Mouse (Mus musculus) ZHBTc4 (cell line): ENCODE results near the gene Chga.

Source experiments
- DNase-seq: peaks from one replicate; pipeline ENCODE4 v3.0.0-alpha.2; 2011; ENCODE audit warnings: low read depth, low spot score

Chga gene

GRCm38 (mm10) chr12:102557372-102557771 lies 2.6 kb downstream of the Chga start:
- DNase-seq, result no peak

- DNase-seq, result no peak
These were observed 10.3 kb downstream of the Chga start for GRCm38 (mm10) chr12:102565086-102565485.

- no peak for DNase-seq
These were observed 12.2 kb downstream of the Chga start for GRCm38 (mm10) chr12:102566951-102567350.

DNA sequence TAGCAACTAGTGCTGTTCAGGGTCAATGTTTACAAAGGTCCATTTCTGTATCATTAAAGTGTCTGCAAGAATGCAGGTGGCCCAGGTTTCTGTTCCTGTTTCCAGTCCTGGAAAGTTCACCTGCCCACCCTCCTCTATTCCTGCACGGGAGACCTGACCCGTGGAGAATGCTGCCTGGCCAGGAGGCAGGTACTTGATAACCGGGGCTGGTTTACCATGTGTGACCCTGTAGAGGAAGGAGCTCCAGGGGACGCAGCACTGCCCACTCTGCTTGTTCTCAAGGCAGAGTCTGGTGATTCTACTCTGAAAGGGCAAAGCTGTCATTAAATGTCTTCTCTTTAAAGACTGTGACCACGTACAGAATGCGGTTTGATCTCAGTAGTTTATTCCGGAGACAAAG lies 13.4 kb downstream of the Chga start:
- DNase-seq, result no peak

GRCm38 (mm10) chr12:102570111-102570510 lies 15.3 kb downstream of the Chga start:
- no peak for DNase-seq

DNA sequence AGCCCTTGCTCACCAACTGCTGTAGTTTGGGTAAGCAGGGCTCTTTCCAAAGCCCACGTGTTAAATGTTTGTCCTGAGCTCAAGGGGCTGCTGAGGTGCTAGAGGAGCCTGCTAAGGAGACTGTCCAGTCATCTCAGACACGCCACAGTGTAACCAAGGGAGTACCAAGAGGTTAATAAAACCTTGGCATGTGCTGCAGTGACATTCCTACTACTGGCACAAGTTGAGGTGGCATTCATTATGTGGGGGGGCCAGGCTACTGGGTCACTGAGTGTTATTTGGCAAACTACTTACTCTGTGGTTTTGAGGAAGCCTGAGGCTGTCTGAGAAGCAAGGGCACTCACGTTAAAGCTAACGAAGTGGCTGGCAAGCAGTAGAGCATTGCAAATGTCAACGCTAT lies 16.0 kb downstream of the Chga start:
- DNase-seq, result no peak

GRCm38 (mm10) chr12:102571666-102572065 lies 16.9 kb downstream of the Chga start:
- DNase-seq, result no peak

DNA sequence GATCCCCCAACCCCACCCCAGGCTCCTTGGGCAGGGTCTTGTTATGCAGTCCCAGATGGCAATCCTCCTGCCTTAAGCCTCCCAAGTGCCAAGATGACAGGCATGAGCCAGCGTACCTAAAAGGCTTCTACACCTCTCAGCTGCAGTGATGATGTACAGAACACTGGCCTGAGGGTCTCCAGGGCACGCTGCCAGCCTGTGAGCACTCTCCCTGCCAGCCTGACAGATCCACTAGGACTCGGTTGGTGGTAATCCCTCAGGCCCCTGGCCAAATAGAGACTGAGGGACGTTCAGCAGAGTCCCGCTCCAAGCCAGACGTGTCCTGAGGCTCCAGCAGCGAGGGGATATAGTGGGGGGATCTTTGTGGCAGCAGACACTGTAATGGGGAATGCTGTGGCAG lies 18.3 kb downstream of the Chga start:
- DNase-seq, result no peak

DNA sequence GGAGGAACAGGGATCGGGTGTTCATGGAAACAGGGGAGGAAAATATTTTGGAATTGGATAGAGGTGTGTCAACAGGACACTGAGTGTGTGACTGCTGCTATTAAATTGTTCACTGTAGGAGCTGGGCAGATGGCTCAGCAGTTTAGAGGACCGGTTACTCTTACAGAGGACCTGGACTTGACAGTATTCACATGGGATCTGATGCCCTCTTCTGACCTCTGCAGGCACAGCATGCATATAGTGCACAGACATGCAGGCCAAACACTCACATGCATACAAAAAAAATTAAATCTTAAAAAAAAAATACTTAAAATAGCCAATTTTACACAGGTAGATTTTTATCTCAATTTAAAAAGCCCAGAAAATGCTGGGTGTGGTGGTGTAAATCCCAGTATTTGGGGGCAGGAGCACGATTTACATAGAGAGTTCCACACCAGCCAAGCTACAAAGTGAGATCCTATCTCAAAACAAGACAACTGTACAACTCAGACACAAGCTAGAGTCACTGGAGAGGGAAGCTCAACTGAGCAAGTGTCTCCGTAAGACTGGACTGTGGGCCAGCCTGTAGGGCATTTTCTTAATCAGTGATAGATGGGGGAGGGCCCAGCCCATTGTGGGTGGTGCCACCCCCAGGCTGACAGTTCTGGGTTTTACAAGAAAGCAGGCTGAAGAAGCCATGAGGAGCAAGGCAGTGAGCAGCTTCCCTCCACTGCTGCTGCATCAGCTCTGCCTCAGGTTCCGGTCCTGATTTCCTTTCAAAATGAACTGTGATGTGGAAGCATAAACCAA lies 21.0 kb downstream of the Chga start:
- DNase-seq, result no peak

DNA sequence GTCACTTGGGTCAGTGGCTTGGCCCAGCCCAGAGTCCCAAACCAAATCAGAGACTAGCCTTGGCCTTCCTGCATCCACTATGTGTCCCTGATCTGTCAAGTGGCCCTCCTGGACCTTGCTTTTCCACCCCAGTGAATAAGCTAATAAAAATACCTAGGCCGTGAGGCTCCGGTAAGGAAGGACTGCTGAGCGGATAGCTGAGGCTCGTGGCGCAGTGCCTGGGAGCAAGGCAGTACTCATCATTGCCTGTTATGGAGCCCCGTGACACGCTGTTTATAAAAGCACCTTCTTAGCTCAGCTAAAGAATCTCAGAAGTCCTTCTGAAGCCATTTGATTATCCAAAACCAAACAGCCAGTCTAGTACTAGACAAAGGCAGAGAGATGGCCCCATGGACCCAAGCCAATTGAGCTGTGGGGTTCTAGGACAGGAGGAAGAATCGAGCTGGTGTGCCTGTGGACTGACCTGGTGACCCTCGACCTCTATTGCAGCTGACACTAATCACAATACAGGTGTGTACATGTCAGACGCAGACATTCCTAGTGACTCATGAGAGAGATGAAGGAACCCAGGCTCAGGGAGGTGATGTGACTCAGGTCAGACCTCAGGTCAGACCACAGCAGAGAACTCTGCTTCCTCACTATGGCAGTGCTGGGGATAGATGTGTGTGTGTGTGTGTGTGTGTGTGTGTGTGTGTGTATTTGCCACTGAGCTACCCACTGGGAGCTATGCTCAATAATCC lies 22.1 kb downstream of the Chga start:
- DNase-seq, result no peak

DNA sequence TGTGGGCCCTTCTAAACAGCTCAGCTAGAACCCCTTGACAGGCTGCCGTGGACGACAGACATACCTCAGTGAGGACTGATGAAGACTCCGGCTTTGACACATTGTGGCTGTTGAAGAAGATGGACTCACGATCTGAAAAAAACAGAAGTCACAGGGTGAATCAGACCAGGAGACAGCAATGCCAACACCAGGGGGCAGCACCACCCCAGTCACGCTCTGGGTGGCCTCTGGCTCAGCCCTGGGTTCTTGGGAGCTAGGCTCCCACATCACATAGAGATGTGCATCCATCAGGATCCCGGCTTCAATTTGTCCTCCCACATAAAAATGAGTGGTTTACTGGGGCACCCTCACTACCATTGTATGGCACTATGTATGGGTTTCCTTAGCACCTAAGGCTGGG lies 24.3 kb downstream of the Chga start:
- DNase-seq, result peak; percentile 80

- peak; percentile 40 for DNase-seq
These were observed 26.9 kb downstream of the Chga start for GRCm38 (mm10) chr12:102581579-102582196.

DNA sequence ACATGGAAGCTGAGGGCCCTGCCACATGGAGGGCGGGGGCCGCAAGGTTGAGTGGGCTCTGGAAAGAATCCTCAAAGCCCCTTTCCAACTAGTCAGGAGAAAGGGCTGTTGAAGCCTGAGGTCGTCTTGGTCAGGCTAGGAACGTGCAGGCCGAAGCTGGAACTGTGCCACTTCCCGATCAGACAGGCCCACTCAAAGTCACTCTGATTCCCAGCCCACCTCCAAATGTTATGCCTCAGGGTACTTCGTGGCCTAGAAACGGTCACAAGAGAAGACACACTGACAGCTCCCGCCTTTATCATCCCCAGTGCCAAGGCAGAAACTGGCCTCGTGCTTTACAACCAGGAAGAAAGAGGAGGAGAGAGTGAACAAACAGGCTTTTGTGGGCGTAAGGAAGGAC lies 27.7 kb downstream of the Chga start:
- DNase-seq, result no peak

GRCm38 (mm10) chr12:102585390-102585789 lies 30.6 kb downstream of the Chga start:
- no peak for DNase-seq

- DNase-seq, result no peak
These were observed 31.6 kb downstream of the Chga start for GRCm38 (mm10) chr12:102586286-102586881.

DNA sequence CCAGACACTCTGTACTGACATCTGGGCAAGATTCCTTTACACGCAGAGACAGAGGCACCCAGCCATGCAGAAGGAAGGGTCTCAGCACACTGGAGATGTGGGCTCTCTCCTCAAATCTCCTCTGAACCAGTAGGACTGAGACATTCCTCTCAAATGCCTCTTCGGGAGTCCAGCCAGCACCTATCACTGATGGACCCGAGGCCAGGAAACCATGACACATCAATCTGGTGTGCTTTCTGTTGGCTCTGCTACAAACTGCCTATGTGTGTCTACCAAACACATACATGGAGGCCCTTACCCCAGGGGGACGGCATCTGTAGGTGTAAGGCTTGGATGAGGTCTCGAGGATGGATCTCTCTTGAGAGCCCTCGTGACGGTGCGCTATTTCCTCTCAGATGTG lies 32.3 kb downstream of the Chga start:
- DNase-seq, result no peak

DNA sequence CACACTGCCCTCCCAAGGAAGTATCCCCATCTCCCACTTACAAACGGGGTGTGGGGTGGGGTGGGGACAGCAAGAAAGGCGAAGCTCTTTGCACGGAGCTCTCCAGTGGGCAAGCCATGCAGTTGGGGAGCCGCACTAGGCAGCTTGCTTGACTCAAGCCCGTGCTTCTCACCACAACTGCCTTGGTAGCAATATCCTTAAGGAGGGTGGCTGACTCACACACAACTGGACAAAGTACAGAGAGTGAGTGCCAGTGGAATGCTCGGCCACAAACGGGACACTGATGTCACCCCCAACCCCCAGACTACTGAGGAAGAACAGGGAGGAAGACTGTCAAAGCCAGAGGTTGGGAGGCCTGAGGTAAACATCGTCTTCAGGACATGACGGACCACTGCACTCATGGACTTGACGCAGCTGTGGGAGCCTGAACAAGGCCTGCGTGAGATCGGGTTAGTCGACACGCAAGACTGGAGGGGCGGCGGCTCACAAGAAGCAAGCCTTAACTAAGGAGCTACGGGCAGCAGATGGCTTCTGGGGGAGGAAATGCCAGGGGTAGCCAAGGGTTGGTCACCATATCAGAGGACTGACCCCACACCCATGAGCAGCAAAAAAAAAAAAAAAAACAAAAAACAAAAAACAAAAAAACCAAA lies 36.1 kb downstream of the Chga start:
- DNase-seq, result no peak

GRCm38 (mm10) chr12:102593699-102594098 lies 38.9 kb downstream of the Chga start:
- no peak for DNase-seq

DNA sequence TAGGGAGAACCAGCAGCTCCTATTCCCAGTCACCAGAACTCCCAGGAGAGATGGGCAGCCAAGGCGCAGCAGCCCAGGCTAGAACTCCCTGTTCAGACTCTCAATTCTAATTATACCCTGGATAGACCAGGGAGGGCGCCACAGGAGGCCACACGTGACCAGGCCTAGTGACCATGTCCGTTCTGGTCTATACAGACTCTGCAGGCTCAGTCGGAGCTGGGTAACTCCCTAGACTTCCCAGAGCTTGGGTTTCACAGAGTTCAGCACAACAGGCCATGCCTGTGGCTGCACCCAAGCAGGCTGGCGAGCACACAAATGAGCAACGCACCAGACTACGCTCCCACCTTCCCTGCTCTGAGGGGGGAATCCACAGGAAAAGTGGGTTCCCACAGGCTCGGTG lies 39.9 kb downstream of the Chga start:
- DNase-seq, result no peak

GRCm38 (mm10) chr12:102596410-102596809 lies 41.6 kb downstream of the Chga start:
- DNase-seq, result peak; percentile 84

GRCm38 (mm10) chr12:102597466-102597865 lies 42.7 kb downstream of the Chga start:
- DNase-seq, result no peak

DNA sequence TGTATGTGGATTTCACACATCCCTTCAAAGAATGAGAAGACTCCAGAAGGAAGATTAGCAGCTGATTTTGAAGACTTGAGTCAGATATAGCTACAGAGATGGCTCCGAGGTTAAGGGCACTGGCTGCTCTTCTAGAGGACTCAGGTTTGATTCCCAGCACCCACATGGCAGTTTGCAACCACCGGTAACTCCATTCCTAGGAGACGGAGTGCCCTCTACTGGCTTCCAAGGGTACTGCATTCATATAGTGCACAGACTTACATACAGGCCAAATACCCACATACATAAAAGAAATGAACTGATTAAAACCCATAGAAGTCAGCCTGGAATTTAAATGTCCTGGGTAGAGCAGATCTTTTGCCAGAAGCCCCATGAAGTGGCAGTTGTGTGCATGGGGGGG lies 43.8 kb downstream of the Chga start:
- DNase-seq, result peak; percentile 58
